Mouse (Mus musculus) layer of hippocampus, postnatal 36 days (tissue): ENCODE measurements around the gene 1500011B03Rik. TPM values are rescaled to one million over a fixed set of nuclear protein-coding genes. Genes with fewer than 3 reads are reported as not detected.
A peak's percentile ranks its signal among the peaks of the same experiment; 100 is the strongest.

Experiments
- DNase-seq, 2 experiments: peaks; one replicate each; pipeline ENCODE4 v3.0.0; 2022
- microRNA-seq, 2 experiments: library from miRNA; unstranded; fragments of <30 nt; microRNA quantifications; one replicate each; pipeline ENCODE4 v1.2.0; 2021
- total RNA-seq, 2 experiments: library from RNA; stranded (reverse); gene quantifications; 2 replicates each; pipeline ENCODE4 v1.2.3; 2021

The 1500011B03Rik gene
- total RNA-seq, 2 experiments from 2014 or later, result 156 to 157 TPM

DNA sequence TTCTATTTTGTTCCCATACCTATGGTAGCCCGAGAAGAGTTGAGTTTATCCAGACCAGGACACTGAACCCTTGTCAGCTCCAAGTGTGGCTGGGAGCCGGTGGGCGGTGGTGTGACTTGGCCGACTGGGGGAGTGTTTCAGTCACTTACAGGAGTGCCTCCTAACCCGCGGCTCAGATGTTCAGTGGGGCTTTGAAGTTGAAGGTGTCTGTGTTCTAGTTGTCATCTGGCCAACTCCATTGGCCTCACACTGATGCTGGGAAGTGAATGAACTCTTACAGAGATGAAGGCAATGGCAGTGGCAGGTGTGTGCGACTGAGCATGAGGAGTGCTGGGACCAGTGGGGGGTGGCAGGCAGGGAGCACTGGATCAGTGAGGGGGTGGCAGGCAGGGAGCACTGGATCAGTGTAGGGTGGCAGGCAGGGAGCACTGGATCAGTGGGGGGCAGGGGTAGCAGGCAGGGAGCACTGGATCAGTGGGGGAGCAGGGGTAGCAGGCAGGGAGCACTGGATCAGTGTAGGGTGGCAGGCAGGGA lies 43.2 kb downstream of the 1500011B03Rik start:
- no peak for DNase-seq

DNA sequence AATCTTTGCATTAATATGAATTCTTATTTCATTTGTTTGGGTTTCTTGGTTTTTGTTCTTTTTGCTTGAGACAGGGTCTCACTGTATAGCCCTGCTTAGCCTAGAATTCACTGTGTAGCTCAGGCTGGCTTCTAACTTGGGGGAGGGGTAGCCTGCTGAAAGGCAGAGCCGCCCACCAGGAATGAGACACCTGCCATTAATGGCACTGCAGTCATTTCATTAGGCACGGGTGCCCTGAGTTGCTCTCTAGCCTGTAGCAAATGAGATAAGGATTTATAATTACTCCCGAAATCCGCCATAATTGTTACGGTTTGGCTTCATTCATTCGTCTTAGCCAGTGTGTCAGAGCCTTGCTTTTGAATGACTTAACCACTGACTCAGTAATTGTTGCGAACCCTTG lies 47.1 kb downstream of the 1500011B03Rik start:
- no peak for DNase-seq

DNA sequence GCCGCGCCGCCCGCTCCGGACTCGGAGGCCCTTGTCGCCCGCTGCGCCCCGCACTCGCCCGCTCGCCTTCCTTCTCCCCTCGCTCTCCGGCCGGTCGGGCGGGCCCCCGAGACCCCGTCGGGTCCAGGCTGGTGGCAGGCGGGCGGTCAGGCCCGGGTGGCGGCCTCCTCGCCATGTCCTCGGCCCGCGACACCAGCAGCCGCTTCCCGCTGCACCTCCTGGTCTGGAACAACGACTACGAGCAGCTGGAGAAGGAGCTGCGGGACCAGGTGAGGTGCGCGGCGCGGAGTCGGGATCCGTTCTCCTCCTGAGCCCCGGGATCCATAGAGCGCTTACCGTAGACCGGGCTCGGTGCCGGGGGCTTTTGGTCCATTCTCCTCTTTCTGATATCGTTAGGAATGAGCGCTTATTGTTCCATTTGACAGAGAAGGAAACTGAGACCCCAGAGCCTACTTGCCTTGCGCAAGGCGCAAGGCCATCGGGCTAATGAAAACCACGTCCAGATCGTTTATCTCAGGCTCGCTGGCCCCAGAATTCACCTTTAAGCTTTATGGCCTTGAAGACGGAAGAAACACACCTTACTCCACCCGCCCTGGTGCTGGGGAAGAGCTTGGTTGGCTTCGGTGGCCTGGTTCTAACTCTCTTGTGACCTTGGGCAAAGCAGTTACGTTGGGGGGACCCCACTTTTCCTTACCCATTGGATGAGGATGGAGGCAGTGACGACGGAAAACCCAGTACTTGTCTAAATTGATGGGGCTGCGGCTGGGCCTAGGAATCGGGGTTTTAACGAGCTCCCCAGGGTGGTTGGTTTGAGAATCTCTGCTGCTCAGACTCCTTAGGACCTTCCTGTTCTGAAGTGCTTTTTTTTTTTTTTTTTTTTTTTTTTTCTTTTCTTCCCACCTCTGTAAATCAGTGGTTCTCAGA lies 48.0 kb downstream of the 1500011B03Rik start, which contains the start of gene Git2:
TSS of gene Git2 (minus strand) at position 462 of the 924 bp plus-strand sequence.
- DNase-seq, result no peak

DNA sequence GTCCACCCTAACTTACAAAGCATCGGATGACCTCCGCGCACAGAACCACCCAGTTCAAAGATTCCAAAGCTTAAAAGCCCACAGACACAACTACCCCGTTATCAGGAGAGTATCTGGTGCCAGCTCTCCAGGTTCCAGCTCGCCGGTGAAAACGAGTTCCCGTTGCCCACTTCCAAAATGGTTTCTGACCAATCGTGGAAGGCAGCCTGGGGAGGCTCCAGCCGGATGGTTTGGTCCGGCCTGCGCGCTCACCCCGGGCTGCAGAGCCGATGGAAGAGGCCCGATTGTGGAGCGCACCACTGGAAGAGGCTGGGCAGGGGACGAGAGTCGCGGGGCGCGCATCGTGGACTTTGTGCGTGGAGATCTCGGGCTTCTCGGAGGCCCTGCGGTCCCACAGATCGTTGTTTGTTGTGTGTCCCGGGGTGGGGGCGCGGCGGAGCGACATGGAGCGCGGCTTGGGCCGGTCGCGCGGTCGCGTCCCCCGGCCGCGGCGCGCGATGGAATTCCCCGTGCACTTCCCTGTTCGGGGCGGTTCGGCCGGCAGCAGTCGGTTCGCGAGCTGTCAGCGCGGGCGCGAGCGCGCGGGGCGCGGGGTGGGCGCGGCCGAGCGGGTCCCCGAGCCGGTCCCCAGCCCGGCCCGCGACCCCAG lies 48.7 kb downstream of the 1500011B03Rik start, which contains the start of gene Ankrd13a:
TSS of gene Ankrd13a (plus strand) at position 275 of the 649 bp plus-strand sequence.
- peak; percentile 92 for DNase-seq

DNA sequence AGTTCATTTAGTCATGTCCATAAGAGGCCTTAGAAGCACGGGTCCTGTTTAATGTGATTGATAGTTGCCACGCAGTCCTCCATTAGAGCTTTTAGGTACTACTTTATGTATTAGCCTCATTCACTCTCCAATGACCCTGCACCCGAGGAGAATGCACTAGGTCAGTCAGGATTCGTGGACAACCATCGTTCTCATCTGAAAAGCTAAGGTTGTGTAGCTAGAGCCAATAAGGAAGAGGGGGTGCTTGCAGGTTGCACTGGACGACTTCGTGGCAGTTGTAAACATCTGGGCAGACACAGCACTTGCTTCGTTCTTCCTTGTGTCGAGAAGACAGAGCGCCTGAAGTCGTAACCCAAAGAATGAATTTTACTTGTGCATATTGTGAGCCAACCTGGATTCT lies 49.5 kb downstream of the 1500011B03Rik start:
- DNase-seq, result no peak

DNA sequence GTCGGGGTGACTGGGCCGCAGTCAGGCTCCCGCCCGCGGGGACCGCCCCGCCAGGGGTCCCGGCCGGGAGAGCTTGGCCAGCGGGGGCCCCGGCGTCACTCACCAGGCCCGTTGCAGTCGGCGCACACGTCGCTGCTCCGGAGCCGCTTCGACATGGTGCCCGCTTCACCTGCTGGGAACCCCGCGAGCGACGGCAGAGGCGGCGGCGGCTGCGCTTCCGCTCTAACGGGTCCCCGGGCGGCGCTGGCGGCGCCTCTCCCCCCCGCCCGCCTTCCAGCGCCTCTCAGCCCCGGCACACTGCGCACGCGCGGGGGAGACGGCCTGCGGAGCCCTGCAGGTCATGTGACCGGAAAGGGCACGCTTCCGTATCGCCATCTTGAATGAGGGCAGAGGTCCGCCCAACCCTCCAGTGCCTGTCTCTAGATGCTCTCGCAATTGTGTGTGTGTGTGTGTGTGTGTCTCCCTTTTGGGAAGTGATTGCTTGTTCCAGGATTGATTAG lies 50.0 kb downstream of the 1500011B03Rik start:
- DNase-seq, result peak; percentile 95 to 96

DNA sequence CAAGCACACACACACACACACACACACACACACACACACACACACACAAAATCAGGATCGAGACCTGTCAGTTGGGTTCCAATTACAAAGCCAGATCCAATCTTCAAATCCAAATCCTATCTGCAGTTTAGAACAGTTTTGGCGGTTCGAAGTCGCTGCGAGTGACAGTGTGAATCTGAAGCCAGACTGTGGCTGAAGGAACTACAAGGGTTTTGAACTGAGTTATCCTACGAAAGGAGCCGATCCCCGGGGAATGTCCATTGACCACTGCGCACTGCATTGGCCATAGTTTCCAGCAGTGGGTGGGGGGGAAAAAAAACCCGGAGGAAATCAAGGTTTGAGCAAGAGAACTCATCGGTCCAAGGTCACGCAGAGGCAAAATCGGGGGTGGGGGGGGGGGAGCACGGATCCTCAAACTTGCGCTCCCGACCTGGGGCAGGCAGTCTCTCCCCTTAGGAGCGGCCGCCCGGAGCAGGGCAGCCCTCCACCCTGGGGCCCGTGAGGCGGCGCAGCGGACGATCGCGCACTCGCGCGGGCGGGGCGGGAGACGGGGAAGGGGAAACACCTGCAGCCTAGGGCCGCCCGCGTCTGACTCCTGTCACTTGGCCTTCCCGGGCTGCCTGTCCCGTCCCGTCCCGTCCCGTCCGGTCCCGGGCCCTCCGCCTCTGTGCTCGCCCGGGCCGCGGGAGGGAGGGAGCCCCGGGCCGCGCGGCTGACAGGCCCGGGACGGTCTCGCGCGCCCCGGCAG lies 50.6 kb downstream of the 1500011B03Rik start:
- DNase-seq, result no peak

DNA sequence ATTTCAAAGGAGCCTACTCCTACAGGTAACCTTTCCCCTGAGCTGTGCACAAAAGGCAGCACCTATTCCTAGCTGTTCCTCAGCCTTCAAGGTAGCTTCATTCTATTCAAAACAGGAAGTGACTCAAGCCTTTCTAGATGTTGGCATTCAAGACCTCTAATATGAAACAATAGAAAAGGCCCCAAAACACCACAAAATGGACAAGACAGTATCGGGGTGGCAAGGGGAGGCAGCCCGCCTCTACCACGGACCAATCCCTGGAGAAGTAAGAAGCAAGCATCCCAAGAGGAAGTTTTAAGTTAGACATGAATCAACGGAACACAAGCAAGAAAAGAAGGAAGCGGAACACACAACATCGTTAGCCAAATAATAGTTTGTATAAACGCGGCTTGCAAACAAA lies 51.5 kb downstream of the 1500011B03Rik start:
- no peak for DNase-seq

DNA sequence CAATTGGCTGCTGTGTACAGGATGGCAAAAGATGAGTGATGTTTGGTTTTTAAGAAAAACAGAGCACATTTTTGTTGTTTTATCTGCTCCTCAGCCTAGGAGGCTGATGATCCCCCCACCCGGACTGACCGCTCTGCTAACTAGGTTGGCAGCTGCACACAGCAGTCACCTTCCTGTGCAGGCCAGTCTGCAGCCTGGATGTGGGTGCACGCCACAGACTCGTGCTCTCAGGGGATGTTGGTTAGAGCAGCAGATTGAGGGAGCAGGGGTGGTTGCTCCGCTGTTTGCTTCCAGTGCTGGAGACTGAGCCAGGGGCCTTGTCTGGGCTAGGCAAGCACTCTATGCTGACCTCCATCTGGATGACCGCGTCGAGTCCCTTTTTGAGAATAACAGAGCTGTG lies 53.5 kb downstream of the 1500011B03Rik start:
- no peak for DNase-seq

DNA sequence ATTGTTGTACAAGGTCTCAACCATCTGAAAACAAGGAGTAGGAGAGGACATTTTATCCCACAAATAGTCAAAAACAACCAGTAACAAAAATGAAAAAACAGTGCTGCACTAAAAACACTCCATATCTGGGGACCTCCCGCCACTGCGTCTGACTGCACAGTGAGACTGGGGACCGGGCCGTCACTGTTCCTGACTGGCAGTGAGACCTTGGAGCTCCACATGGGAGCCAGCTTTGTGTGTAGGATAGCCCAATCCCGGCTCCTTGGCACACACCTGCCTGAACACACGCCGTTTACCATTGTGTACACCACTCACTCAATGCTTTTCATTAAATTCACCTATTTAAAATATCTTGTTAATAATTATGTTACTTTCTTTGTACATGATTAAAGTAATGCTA lies 56.1 kb downstream of the 1500011B03Rik start:
- DNase-seq, result no peak

DNA sequence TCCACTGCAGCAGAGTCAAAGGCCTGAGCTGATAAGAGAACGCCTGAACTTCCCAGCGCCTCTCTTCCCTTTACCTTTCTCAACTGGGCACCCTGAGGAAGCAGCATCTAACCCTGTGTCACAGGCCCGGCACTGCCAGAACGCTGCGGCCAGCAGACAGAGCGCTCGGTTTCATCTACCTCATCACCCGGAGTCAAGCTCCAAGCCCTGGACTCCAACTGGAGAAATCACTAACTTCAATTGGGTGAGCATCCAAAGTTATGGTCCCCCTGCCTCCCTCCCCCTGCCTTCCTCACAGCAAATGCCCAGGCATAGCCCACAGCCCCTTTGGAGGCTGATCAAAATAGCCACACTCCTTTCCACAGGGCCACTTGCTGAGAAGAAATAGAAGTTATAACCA lies 56.6 kb downstream of the 1500011B03Rik start:
- DNase-seq, result no peak

DNA sequence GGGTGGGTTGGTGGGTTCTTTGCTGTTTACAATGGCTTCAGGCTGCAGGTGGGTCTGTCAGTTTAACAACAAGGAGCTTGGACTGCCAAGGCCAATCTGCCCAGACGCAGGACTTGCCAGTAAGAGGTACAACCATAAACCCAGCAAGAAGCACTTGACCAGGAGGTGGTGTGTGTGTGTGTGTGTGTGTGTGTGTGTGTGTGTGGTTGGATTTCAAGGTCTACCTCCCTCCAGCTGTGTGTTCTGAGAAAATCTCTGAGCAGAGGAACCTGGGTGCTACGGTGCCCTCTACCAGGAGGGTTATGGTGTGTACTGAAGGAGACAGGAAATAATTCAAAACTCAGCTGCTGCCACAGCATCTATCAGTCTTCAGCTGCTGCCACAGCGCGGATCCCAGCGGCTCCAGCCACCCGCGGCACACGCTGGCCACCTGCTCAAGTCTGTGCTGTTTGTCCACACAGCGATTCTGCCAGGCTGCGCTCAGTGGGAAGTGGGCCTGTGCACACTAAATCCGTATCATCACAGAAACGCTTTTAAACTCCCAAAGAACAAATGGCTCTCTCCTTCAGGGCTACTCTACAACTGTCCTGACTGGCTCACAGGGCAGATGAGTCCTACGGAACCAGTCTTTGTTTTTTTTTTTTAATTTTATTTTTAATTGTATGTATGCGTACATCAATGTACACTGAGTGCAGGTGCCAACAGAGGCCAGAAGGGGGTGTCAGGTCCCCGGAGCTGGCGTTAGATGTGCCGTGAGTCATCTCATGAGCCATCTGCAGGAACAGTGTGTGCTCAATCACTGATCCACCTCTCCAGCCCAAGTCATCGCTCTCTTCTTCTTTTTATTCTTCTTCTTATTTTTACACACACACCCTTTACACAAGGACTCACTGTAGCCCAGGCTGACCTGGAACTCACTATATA lies 58.2 kb downstream of the 1500011B03Rik start:
- no peak for DNase-seq

DNA sequence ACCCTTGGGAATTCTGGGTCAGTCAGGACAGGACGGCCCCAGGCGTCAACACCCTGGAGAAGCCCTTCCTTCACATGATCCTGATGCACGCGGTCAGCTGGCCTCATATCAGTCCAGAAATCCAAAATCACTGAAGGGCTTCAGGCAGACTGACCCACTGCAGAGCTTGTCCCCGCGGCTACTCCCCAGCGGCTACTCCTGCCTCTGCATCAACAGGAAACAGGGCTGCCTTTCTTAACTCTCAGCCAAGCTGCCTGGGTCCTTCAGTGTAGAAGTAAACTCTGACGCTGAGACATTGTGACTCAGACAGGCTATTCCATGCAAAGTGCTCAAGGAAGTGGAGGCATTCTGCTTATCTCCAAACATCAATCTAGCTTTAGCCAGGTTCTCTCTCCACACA lies 61.3 kb downstream of the 1500011B03Rik start:
- DNase-seq, result no peak

DNA sequence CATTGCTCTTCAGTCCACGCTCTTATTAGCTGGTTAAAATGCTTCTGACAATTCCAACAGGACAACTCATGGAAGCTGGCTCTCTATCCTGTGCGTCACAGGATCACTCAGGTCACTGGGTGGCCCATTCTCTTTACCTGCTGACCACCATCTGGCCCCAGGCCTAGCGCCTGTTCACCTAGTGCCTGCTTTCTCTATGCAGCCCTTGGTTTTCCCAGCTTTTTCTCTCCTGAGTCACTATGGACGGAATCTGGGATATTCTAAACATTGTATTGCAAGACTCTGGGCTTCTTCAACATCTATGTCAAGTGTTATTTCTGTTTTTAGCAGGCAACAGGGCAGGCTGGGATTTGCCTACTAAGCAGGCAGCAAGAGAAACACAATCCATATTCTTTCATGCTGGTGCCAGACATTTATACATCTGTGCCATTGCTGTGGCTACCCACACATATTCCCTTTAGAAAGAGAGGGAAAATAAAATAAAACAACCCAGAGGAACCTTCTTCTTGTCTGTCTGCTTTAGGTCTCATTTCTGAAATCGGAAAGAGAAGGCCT lies 63.7 kb downstream of the 1500011B03Rik start:
- DNase-seq, result no peak

Small RNA genes lying within 50 kb of the gene (microRNA-seq; reads per million reads assigned to microRNA genes)
- gene Mir6240, result 2.7 to 5.1 reads per million in 2 experiments

Other genes with a start within 250 kb of the 1500011B03Rik start
- 1 to 10 TPM; 1.2 to 2.0 TPM for gene Trpv4, start 165.0 kb downstream of the 1500011B03Rik start, total RNA-seq
- gene Gltp, start 132.5 kb downstream of the 1500011B03Rik start, total RNA-seq, result 10 to 100 TPM; 27.9 to 33.4 TPM
- 10 to 100 TPM; 12.0 to 13.8 TPM for gene Tchp, start 115.7 kb downstream of the 1500011B03Rik start, total RNA-seq
- 10 to 100 TPM; 37.2 to 47.9 TPM for gene Ankrd13a, start 48.8 kb downstream of the 1500011B03Rik start, total RNA-seq
- 10 to 100 TPM; 42.4 to 45.4 TPM for gene Git2, start 48.0 kb downstream of the 1500011B03Rik start, total RNA-seq
- gene 4930519G04Rik, start 30.2 kb upstream of the 1500011B03Rik start, total RNA-seq, result not detected
- under 1 TPM; 0.72 to 0.76 TPM for gene Gm9936, start 35.2 kb upstream of the 1500011B03Rik start, total RNA-seq
- 1 to 10 TPM; 1.4 to 2.4 TPM for gene Oasl2, start 73.5 kb upstream of the 1500011B03Rik start, total RNA-seq
- gene Oasl1, start 99.8 kb upstream of the 1500011B03Rik start, total RNA-seq, result not detected
- 100 to 1,000 TPM; 185 to 227 TPM for gene 2210016L21Rik, start 118.7 kb upstream of the 1500011B03Rik start, total RNA-seq
- not detected for gene Hnf1a, start 147.6 kb upstream of the 1500011B03Rik start, total RNA-seq
- gene Sppl3, start 187.7 kb upstream of the 1500011B03Rik start, total RNA-seq, result 10 to 100 TPM; 80.5 to 81.7 TPM